28 mouse cellular contexts compared by ENCODE assay signal in the genomic region with DNA sequence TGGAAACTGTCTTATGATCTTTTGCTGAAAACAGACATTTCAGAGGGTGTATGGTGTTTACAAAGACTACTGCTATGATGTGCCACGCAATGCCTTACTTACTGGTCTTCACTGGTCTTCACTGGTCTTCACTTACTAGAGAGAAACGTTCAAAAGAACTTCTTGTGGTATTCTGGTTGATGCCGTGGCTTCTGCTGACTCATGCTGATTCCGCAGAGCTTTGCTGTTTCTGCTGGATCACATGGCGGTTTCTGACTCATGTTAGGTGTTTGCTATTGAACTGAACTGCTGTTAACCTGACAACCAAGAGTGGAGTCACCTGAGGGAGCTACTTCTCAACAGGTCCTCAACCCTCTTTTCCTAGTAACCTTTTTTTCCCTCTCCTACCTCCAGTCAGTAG. TPM values are rescaled to one million over a fixed set of nuclear protein-coding genes. Genes with fewer than 3 reads are reported as not detected.
"Had no signal": no experiment of that assay in that cellular context is flagged by ENCODE, and none has a peak within 500 bp of the region (broad histone marks: within the 10 kb centered on the region; RNA-seq: fewer than 3 reads in every experiment).

No protein-coding gene starts in this region.

- H3K27ac ChIP-seq: gastrocnemius, adult 2 months; hindbrain, embryonic 10.5 days; hindbrain, embryonic 12.5 days; hindbrain, embryonic 14.5 days; intestine, embryonic 15.5 days; kidney, embryonic 15.5 days; kidney, postnatal 0 days; limb, embryonic 13.5 days; limb, embryonic 15.5 days; liver, embryonic 13.5 days; liver, embryonic 15.5 days had no signal

- H3K4me1 ChIP-seq: liver, embryonic 13.5 days; liver, embryonic 15.5 days had no signal

- H3K4me2 ChIP-seq: heart, embryonic 11.5 days; hindbrain, embryonic 12.5 days; hindbrain, embryonic 14.5 days; intestine, embryonic 15.5 days; kidney, embryonic 15.5 days; limb, embryonic 13.5 days; limb, embryonic 15.5 days; liver, embryonic 13.5 days; liver, embryonic 15.5 days had no signal

- ATAC-seq: hindbrain, embryonic 16.5 days; inflammation-experienced regulatory T-cells, adult 6 months; intestine, embryonic 15.5 days; intestine, postnatal 0 days had no signal

- H3K9me3 ChIP-seq: hindbrain, embryonic 10.5 days; hindbrain, embryonic 12.5 days; intestine, embryonic 15.5 days; kidney, embryonic 15.5 days; limb, embryonic 13.5 days; liver, embryonic 13.5 days; liver, embryonic 15.5 days had no signal

- H3K9ac ChIP-seq: hindbrain, embryonic 12.5 days; hindbrain, embryonic 14.5 days; intestine, embryonic 15.5 days; kidney, embryonic 15.5 days; limb, embryonic 13.5 days; limb, embryonic 15.5 days; liver, embryonic 13.5 days; liver, embryonic 15.5 days had no signal

- DNase-seq: gastrocnemius, adult 2 months; gastrocnemius, postnatal 10 days; gastrocnemius, postnatal 25 days; heart, adult 18-20 months; heart, postnatal 10 days; heart, postnatal 4 days; kidney, adult 18-20 months; kidney, adult 8-10 months; kidney, postnatal 14 days; kidney, postnatal 36 days; layer of hippocampus, adult 9-11 months; layer of hippocampus, postnatal 36 days; left cerebral cortex, postnatal 4 days; liver, embryonic 13.5 days had no signal

- H3K4me3 ChIP-seq: gastrocnemius, adult 2 months; hindbrain, embryonic 10.5 days; hindbrain, embryonic 12.5 days; intestine, embryonic 15.5 days; kidney, embryonic 15.5 days; limb, embryonic 13.5 days; limb, embryonic 15.5 days; liver, embryonic 13.5 days; liver, embryonic 15.5 days had no signal

- H3K36me3 ChIP-seq: hindbrain, embryonic 10.5 days; hindbrain, embryonic 12.5 days; intestine, embryonic 15.5 days; kidney, embryonic 15.5 days; limb, embryonic 13.5 days; limb, embryonic 15.5 days; liver, embryonic 13.5 days; liver, embryonic 15.5 days had no signal

RNA-seq across cellular contexts. Expression of a gene that starts 1.9 kb away (rescaled TPM):
- total RNA-seq: granulocyte monocyte progenitor cell, adult 5-6 weeks had no signal
- polyA plus RNA-seq: inflammation-experienced regulatory T-cells, adult 6 months had no signal
